Comparison of ENCODE assay signal across 31 mouse cellular contexts in genomic region chr12:91781432-91781831, GRCm38 (mm10).
"Had no signal": no experiment of that assay in that cellular context is flagged by ENCODE, and none has a peak within 500 bp of the region (broad histone marks: within the 10 kb centered on the region; RNA-seq: fewer than 3 reads in every experiment).

No protein-coding gene starts in this region.

- H3K4me2 ChIP-seq: heart, embryonic 11.5 days; heart, embryonic 12.5 days; heart, embryonic 13.5 days; heart, embryonic 15.5 days; hindbrain, embryonic 12.5 days; hindbrain, embryonic 13.5 days; hindbrain, embryonic 14.5 days; hindbrain, embryonic 15.5 days; intestine, embryonic 15.5 days; kidney, embryonic 15.5 days had no signal

- DNase-seq: heart, postnatal 10 days; heart, postnatal 14 days; heart, postnatal 36 days; heart, postnatal 4 days; kidney, adult 11 months; kidney, adult 18-20 months; kidney, adult 2 months; kidney, adult 8-10 months; kidney, adult 9 months; kidney, postnatal 10 days; kidney, postnatal 14 days; kidney, postnatal 25 days; kidney, postnatal 36 days; kidney, postnatal 4 days; layer of hippocampus, adult 9-11 months; layer of hippocampus, postnatal 36 days had no signal

- H3K9ac ChIP-seq: heart, embryonic 12.5 days; heart, embryonic 13.5 days; heart, embryonic 15.5 days; hindbrain, embryonic 12.5 days; hindbrain, embryonic 13.5 days; hindbrain, embryonic 14.5 days; hindbrain, embryonic 15.5 days; intestine, embryonic 15.5 days; kidney, embryonic 15.5 days had no signal

- H3K36me3 ChIP-seq: heart, embryonic 12.5 days; heart, embryonic 13.5 days; heart, embryonic 15.5 days; hindbrain, embryonic 10.5 days; hindbrain, embryonic 12.5 days; hindbrain, embryonic 13.5 days; hindbrain, embryonic 15.5 days; intestine, embryonic 15.5 days; kidney, embryonic 15.5 days had no signal

- H3K27ac ChIP-seq: heart, embryonic 13.5 days; heart, embryonic 15.5 days; hindbrain, embryonic 10.5 days; hindbrain, embryonic 12.5 days; hindbrain, embryonic 13.5 days; hindbrain, embryonic 14.5 days; hindbrain, embryonic 15.5 days; hindbrain, postnatal 0 days; intestine, embryonic 15.5 days; kidney, embryonic 15.5 days; kidney, postnatal 0 days; layer of hippocampus, adult 2 months; left cerebral cortex, adult 2 months had no signal

- H3K9me3 ChIP-seq: heart, embryonic 12.5 days; heart, embryonic 13.5 days; heart, embryonic 15.5 days; hindbrain, embryonic 10.5 days; hindbrain, embryonic 12.5 days; hindbrain, embryonic 13.5 days; hindbrain, embryonic 15.5 days; intestine, embryonic 15.5 days; kidney, embryonic 15.5 days had no signal

- H3K27me3 ChIP-seq: intestine, embryonic 15.5 days; kidney, embryonic 15.5 days had no signal

- H3K4me3 ChIP-seq: heart, embryonic 12.5 days; heart, embryonic 13.5 days; heart, embryonic 15.5 days; hindbrain, embryonic 10.5 days; hindbrain, embryonic 12.5 days; hindbrain, embryonic 13.5 days; hindbrain, embryonic 15.5 days; intestine, embryonic 15.5 days; kidney, embryonic 15.5 days; layer of hippocampus, adult 2 months; left cerebral cortex, adult 2 months had no signal
